Mouse (Mus musculus) gonadal fat pad, adult 2 months (tissue): Measurements from ENCODE around the gene Sox9. TPM values are rescaled to one million over a fixed set of nuclear protein-coding genes. Genes with fewer than 3 reads are reported as not detected.

ENCODE experiments used
- DNase-seq: peaks from one replicate; pipeline ENCODE4 v3.0.0-alpha.2; 2012; ENCODE audit warnings: low read depth
- polyA plus RNA-seq: library from polyadenylated mRNA; depleted of rRNA; stranded (reverse); fragments of >200 nt; gene quantifications from 2 replicates; pipeline ENCODE4 v1.2.3, GENCODE M21; 2012

Sox9 gene
- polyA plus RNA-seq, 1 experiment: 13.5 TPM

- DNase-seq: no peak
Observed at GRCm38 (mm10) chr11:112798831-112799382, 16.9 kb downstream of the Sox9 start.

DNA sequence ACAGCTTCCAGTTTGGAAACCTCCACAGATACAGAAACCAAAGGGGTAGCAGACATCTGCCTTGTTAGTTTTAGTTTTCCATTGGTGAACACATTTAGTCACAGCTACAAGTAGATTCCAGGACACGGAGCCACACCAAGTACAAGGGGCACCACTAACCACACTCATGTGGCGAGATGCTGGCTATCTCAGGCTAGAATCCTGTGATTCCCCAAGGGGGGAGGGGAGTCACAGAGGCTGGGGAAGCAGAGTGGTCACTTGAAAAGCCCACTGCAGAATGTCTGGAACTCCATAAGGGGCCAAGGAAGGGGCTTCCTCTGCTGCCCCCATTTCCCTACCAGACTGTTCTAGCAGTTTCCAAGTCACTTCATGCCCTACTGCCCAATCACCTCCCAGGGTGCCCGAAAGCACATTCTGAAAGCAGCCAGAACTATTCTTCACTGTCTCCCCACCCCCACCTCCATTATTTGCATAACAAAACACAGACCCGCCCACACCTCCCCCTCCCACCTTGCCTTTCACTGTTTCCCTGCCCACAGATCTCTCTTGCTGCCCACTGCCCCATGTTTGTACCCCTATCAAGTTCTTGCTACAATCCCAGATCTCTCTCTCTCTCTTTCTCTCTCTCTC, 19.3 kb downstream of the Sox9 start:
- no peak for DNase-seq

GRCm38 (mm10) chr11:112807838-112808506, 25.9 kb downstream of the Sox9 start:
- no peak for DNase-seq

GRCm38 (mm10) chr11:112810447-112811151, 28.6 kb downstream of the Sox9 start:
- DNase-seq: no peak

DNA sequence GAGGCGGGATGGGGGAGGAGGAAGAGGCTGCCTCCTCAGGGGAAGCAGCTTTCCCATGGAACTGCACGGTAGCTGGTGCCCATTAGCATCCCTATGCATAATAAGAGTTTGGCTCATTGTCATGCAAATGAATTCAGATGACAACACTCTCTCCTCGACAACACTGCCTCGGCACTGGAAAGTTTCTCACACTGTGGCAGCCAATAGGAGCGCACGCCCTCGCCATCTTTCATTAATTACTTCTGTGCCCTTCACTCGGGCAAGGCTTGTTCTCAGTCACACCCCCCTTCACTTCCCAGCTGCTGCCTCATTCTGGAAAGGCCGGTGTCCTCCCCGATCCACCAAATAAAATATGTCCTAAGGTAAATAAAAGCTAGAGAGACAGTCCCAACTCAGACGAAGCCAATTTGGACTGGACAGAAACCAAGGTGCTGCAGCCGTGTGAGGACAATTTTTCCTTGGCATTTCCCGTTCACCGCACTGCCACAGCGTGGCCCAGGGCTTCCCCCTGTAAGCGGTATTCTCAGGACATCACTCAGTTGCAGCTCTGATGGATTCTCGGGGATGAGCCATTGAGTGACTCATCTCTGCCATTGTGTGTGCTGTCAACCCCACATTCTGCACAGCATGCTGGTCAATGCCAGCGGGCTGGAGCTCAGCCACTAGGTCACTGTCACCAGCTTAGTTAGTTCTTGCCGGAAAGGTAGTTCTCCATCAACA, 29.3 kb downstream of the Sox9 start:
- no peak for DNase-seq

- DNase-seq: no peak
Observed at GRCm38 (mm10) chr11:112817829-112818650, 36.0 kb downstream of the Sox9 start.

DNA sequence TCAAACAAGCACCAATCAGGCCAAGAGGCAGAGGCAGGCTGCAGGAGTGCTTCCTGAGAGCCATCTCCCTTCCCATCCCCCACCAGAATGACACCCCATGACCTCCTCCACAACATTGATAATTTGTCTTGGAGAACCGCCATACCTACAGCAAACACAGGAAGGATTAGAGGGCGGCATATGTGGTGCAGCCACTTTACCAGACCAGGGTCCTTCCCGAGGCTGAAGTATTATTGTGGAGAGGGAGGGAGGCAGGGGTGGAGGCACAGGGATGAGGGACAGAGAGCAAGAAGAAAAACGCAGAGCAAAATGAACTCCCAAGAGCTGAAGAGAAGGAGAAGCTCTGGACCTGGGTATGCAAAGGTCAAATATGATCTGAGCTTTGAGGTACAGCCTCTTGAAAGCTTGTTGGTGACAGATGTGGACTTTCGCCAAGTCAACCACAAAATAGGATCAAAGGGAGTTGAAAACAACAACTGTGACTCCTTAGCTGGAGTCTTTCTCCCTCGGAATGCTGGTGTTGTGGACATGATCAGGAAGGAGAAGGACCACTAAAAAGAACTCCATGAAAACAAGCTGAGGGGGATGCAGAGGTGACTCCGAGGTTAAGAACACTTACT, 36.7 kb downstream of the Sox9 start:
- no peak for DNase-seq

DNA sequence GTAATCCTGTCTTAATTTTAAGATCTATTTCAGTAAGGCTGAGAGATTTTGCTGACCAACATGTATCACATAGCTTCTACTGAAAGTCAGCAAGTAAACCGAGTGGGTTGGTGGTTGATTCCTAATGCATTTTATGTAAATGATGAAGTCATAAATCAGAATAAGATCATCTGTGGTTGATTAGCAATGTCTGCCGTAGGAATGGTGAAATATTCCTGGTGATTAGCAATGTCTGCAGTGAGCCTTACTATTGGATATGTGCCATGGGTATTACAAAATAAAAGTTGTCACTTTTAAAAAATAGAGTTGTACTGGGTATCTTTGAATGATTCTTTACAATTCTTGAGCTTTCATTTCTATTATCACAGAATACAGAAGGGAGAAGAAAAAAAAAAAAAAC, 39.5 kb downstream of the Sox9 start:
- no peak for DNase-seq

DNA sequence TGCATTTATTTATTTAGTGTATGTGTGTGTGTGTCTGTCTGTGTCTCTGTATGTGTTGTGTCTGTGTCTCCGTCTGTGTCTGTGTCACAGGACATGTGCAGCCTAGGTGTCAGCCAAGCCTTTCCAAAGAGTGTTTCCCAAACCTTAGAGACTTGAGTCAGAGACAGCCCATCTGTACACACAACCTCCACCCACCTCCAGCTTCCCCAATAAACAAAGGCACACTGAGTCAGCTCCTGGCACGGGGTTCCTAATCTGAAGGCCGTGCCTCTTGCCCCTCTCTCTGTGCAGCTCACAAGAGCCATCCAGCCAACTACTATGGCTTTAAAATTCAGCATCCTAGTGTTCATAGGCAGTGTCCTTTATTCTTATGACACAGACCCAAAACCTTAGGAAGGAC, 42.1 kb downstream of the Sox9 start:
- DNase-seq: no peak

GRCm38 (mm10) chr11:112826193-112827043, 44.4 kb downstream of the Sox9 start:
- DNase-seq: no peak

DNA sequence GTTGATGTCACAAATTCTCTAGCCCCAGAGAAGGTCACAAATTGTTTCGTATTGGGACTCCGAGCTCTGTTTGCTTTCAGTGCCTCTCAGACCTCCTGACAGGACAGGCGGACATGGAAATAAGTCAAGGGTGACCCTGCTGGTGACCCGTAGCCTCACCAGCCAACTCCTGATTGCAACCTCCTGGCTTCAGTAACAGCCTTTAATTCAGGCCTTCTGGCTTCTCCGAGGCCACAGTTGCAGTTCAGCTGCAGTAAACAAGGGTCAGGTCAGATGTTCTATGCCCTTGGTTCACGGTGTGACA, 45.0 kb downstream of the Sox9 start:
- DNase-seq: no peak

DNA sequence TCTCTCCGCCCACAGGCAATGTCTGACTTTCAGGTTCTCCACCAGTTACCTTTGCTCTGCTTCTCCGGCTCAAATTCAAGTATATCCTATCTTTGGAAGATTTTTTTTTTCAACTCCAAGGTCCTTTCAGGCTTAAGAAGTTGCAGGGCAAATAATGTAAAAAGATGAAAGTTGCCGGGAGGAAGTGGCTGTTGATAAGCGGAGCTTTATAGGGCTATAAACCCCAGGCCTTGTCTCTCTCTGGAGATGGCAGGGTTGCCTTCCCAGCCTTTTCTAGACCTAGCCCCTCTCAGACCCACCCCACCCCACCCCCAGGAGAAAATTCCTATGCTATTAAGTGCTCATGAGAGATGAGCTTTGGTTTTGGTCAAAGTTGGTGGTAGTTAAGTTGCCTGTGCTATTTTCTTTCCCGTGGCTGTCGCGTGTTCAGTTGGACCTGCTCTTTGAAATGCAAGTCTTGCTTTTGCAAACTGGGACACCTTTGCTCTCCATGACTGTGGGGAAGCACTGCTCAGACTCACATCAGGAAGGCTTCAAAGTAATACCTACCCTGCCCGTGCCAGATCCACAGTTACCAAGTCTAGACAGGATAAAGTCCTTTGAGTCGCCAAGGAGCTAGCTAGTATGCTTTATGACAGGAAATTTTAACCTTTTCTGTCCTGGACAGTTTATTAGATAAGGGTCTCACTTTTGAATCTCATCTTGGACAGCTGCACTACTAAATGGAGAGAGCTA, 46.7 kb downstream of the Sox9 start:
- DNase-seq: no peak

DNA sequence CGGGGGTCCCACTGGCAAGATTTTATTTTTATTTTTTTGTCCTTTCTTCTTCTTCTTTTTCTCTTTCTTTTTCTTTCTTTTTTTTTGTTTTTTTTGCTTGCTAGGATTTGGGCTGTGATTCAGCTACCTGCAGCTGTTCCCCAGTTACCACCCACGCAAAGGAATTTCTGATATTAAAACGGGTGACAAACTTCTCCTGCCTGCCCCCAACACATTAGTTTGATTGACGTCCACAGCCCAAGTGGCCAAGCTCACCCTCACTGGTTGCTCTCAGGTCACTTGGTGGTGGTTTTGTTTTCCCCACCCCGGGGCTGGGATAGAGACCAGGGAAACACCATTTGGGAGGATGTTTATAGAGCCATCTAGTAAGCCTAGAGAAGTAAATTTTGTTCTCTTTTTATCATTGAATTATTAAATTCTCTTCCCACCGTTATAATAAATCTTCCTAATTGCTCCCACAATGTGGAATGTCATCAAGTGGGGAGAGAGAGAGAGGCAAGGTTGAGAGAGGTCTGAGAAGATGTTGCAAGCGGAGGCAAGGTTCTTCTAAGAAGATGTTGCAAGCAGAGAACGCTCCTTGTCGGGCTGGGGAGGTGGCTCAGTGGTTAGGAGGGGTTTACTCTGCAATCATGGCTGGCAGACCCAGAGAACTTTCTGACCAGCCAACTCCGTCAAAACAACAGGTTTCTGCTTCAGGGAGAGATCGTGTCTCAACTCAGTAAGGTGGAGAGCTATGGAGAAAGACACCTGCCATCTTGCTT, 52.4 kb downstream of the Sox9 start:
- DNase-seq: peak; percentile 90

DNA sequence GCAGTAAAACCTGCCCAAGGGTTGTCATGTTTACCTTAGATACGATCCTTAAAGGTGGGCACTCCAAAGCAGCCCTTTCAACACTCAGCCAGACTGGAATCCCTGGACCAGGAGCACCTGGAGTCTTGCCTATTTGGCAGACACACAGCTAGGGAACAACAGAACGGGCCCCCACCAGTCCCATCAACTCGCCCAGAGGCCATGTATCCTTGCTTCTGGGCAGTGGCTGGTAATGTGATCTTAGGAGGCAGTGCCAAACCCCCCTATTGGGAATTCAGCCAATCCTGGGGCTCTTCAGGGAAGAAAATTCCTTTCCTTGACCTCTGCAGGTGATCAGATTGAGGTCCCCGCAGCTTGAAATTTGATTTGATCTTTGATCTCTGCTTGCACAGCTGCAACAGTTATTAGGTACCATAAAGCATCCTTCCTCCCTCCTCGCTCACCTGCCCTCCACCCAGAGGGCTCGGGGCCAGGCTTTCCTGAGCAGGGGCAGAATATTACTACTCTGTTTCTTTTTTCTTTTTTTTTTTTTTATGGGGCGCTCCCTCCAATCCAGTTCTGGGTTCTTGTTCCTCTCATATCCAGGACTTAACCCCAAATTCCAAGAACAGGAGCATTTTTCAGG, 53.6 kb downstream of the Sox9 start:
- DNase-seq: no peak
